Mouse (Mus musculus) adrenal gland, postnatal 4 days (tissue): ENCODE data around the gene Ergic1. TPM values are rescaled to one million over a fixed set of nuclear protein-coding genes. Genes with fewer than 3 reads are reported as not detected.

ENCODE experiments used
- DNase-seq, 2 experiments: peaks; one replicate each; pipeline ENCODE4 v3.0.0; 2021 to 2022; ENCODE audit warnings: low spot score in 2 of 2, mixed read lengths in 2 of 2
- total RNA-seq, 2 experiments: library from RNA; stranded (reverse); gene quantifications; 2 replicates each; pipeline ENCODE4 v1.2.3; 2021

Gene Ergic1
- total RNA-seq, 2 experiments from 2014 or later: 158 to 164 TPM

DNA sequence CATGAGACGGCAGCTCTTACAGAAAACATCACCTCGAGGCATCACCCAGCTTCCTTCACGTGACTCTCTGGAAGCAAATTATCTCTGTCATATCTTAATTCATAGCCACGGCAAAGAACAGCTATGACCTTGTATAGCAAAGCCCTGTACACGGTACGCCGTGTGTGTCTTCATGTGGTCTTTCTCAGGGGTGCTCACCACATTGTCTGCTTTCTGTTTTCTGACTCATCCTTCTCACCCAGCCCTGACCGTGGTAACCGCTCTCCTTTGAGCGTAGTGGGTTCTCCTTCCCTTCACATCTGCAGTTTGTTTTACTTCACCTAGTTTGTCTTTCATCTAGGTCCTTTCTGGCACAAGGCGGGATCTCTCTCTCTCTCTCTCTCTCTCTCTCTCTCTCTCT, 11.0 kb downstream of the Ergic1 start:
- DNase-seq: no peak

GRCm38 (mm10) chr17:26574118-26574517, 12.8 kb downstream of the Ergic1 start:
- DNase-seq: no peak

- DNase-seq: no peak
These were observed 13.4 kb downstream of the Ergic1 start for GRCm38 (mm10) chr17:26574701-26575100.

- DNase-seq: no peak
These were observed 14.7 kb downstream of the Ergic1 start for GRCm38 (mm10) chr17:26575786-26576690.

- no peak for DNase-seq
These were observed 15.5 kb downstream of the Ergic1 start for GRCm38 (mm10) chr17:26576833-26577232.

GRCm38 (mm10) chr17:26577309-26577708, 16.0 kb downstream of the Ergic1 start:
- DNase-seq: no peak

- DNase-seq: no peak
These were observed 16.9 kb downstream of the Ergic1 start for GRCm38 (mm10) chr17:26578162-26578561.

- DNase-seq: no peak
These were observed 17.5 kb downstream of the Ergic1 start for GRCm38 (mm10) chr17:26578771-26579170.

GRCm38 (mm10) chr17:26579396-26579795, 18.1 kb downstream of the Ergic1 start:
- DNase-seq: no peak

DNA sequence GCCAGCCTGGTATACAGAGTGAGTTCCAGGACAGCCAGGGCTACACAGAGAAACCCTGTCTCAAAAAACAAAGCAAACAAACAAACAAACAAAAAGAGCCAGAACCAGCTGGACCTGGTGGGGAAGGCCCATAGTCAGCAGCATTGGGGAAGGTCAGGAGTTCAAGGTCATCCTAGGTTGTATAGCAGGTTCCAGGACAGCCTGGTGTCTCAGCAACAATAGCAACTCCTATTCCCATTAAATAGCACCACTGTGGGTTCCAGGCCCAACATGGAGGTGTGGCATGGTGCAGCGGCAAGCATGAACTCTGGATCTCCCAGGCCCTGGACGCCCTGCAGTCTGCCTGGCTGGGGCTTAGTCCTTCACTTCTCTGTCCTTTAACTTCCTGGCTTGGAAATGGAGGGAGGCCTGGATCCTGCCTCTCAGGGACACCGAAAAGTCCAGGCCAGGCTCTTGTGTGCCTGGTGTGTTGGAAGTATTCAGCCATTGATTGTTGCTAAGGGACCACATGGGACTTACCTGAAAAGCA, 19.6 kb downstream of the Ergic1 start:
- no peak for DNase-seq

- peak in 1 of 2 experiments; percentile 44 for DNase-seq
These were observed 21.0 kb downstream of the Ergic1 start for GRCm38 (mm10) chr17:26582297-26582696.

DNA sequence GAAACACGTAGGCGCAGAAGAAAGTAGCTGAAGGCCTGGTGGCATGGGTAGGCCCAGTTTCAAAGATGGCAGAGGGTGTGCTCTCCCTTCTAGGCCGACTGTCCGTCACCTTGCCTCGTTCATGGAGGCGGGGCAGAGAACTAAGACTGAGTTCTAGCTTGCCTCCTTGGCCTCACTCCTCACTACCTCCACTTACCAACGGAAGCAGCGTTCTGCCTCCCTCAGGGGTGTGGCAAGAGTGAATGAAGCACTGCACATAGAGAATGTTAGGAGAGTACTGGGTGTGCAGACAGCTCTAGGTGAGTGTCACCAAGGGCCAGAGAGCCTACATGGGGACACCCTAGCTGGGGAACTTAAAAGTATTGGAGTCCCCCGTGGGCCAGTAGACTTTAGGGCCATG, 21.8 kb downstream of the Ergic1 start:
- DNase-seq: no peak

DNA sequence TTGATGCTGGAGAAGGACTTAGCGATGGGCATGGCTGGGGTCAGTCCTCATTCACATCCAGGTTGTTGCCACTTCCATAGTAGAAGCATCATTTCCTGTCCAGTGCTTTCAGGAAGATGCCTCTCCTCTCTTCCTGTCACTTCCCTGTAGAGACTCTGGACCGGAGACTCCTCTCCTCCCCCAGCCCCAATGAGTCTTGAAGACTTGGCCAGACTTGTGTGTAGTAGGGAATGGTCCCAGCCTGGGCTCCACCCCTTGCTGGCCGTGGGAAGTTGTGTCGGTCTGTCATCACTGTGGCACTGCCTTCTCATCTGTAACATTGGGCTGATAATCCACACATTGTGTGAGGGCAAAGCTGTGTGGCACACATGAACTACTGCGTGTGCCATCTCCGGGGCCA, 22.3 kb downstream of the Ergic1 start:
- DNase-seq: no peak

DNA sequence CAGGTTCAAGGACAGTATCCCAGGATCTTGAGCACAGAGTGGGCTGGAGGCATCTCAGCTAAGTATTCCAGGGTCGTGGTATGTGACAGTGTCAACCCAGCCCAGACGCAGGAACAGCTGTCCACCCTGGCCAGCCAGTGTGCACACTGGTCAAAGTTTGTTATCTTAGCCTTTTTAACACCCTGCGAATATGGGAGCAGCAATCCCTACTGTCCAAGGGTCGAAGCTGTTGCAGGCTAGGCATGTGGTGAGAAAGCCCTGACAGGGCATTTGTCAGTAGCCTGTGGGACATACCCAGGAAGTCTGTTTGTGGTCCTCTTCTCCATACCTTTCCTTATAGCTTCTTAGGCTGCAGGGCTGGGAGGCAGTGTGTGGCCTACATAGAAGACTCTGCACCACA, 22.8 kb downstream of the Ergic1 start:
- no peak for DNase-seq

GRCm38 (mm10) chr17:26584558-26585136, 23.4 kb downstream of the Ergic1 start:
- peak in 1 of 2 experiments; percentile 36 for DNase-seq

GRCm38 (mm10) chr17:26587961-26588487, 26.7 kb downstream of the Ergic1 start:
- DNase-seq: no peak

DNA sequence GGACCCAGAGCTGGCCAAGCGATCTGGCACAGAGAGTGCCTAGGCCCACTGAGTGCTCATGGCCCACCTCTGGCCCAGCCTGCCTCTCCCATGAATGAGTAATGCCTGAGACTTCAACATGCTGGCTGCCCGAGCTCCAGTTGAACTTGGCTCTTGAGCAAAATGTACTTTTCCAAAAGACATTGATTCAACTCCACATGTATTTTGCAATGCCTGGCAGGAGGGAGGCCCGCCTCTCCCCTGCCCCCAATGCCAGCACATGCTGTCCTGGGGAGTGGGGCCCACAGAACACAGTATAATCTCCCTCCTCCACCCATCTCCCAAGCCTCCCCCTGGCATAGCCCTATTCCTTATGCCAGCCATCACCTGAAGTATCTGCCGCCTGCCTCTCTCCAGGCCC, 31.2 kb downstream of the Ergic1 start:
- DNase-seq: no peak

GRCm38 (mm10) chr17:26593199-26593598, 31.9 kb downstream of the Ergic1 start:
- DNase-seq: no peak

- no peak for DNase-seq
These were observed 32.9 kb downstream of the Ergic1 start for GRCm38 (mm10) chr17:26594171-26594570.

DNA sequence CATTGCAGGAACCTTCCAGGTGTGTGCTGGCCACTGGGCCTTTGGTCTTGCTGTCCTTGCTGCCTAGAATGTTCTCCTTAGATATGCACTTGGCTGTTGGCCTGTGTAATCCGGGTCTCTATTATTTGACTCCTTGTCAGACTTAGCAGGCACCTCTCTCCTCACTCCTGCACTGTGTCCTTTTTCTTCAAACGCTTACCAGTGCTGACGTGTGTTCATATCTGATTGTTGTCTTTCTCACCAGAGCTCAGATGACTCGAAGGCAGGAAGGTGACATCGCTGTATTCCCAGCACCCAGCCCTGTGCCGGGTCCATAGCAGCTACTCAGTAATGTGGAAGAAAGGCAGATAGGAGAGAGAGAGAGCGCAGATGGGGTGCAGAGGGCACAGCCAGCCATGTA, 33.7 kb downstream of the Ergic1 start:
- DNase-seq: no peak

- DNase-seq: no peak
These were observed 34.3 kb downstream of the Ergic1 start for GRCm38 (mm10) chr17:26595448-26596167.
